Mouse (Mus musculus) C2C12 (cell line): ENCODE measurements at regions not wholly inside any gene's neighbourhood (a gene's known extent, or its start where the extent isn't known, plus 50 kb on each side); places are given as distances from the start of the nearest gene placed in this dataset.

Source experiments
- CTCF ChIP-seq: IDR thresholded peaks from one replicate; pipeline ENCODE4 v1.5.1; 2011; ENCODE audit not compliant: control insufficient read depth, insufficient read depth, insufficient read length
- MAX ChIP-seq: IDR thresholded peaks from one replicate; pipeline ENCODE4 v1.6.1; 2011; ENCODE audit warnings: mild to moderate bottlenecking, control low read depth

DNA sequence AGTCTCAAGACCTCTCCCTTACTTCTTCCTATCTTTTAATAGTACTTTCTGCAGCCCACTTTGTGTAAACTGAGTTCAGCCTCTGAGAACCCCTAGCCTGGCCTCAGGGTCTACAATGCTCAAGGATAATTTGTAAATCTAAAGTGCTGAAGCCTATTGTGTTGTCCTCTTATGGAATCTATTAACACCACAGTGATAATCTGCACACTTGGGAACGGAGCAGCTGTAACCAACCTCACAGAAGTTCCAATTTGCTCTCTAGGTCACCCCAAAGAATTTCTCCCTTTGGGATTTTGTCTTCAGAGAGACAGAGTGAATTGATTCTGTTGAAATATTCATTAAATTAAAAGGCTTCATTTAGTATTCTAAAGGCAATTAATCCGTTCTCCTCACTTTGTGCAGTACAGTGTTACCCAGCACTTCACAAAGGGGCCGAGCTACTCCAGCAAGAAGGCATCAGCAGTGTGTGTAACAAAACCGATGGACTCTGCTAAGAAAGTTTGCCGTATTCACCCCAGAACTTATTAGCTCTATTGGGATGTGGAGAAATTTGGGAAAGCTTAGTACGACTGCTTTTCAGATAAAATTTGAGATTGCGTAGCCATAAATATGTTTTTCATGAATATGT is 773.7 kb downstream of the Dach1 start:
- no peak for TF ChIP-seq CTCF
- no peak for TF ChIP-seq MAX
